Mouse (Mus musculus) cerebellum, adult 8-10 months (tissue): ENCODE data around the gene Gm3238.
"Not testable (repeated sequence)": the region's sequence is repeated elsewhere in the genome, so short reads cannot be mapped to it uniquely, and the experiment has no call there.

Experiments
- DNase-seq: peaks from one replicate; pipeline ENCODE4 v3.0.0; 2022

Gm3238 gene

GRCm38 (mm10) chr10:77771225-77771624 lies at the start of gene Gm3238:
Gene Gm3238, minus strand, starts transcription at chr10:77771325.
- DNase-seq, result not testable (repeated sequence)

DNA sequence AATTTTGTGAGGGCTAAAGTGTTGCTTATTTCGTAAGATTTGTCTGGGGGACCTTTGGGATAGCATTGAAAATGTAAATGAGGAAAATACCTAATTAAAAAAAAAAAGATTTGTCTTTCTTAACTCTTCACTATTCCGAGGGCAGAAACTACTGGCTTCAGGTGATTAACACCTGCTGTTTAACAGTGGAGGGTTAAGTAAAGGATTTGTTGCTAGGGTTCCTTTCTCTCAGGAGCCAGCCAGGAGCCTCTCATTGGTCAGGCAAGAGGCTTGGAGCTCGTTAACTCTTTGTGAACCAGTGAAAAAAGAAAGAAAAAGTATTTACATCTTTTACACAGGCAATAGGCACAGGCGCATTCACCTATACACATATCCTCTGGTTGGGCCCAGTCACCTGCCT lies 48.1 kb upstream of the Gm3238 start:
- DNase-seq, result no peak

DNA sequence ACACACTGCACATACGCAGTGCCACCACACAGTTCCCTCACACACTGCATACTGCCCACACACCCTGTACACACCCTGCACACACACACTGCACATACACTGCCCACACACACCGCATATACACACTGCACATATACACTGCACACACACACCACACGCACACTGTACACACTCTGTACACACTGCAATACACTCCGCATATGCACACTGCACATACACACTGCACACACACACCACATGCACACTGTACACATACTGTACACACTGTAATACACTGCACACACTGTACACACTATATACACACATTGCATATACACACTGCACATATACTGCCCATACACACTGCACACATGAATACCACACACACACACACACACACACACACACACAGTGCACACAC lies 47.4 kb upstream of the Gm3238 start:
- DNase-seq, result no peak

GRCm38 (mm10) chr10:77815514-77815913 lies 44.4 kb upstream of the Gm3238 start:
- no peak for DNase-seq

- no peak for DNase-seq
Observed at GRCm38 (mm10) chr10:77814382-77814781, 43.3 kb upstream of the Gm3238 start, which contains the start of gene Gm2696. Gene Gm2696, plus strand, starts transcription at chr10:77814682.

DNA sequence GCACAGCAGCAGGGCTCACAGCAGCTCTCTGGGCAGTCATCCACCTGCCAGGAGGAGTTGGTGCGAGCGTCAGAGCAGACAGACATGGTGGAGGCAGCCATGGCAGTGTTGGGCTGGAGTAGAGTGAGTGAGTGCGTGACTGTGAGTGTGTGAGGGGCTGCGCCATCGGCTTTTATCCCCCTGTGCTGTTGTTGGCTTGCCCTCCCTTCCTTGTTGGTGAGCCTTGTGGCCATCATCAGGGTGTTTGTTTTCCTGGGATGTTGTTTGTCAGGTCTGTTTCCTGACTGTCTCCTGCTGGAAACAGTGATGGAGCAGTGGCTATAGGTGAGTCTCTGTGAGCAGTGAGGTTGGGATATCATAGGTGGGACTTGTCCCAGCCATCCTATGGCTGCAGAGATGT lies 40.6 kb upstream of the Gm3238 start, which contains the start of gene Gm9507:
Gene Gm9507, minus strand, starts transcription at position 101 of the 400 bp plus-strand sequence.
- no peak for DNase-seq

GRCm38 (mm10) chr10:77804095-77804494 lies 33.0 kb upstream of the Gm3238 start:
- no peak for DNase-seq

GRCm38 (mm10) chr10:77798921-77799508 lies 27.9 kb upstream of the Gm3238 start, which contains the start of gene Gm19668:
Gene Gm19668, minus strand, starts transcription at chr10:77799133.
- DNase-seq, result no peak

- not testable (repeated sequence) for DNase-seq
Observed at GRCm38 (mm10) chr10:77798164-77798920, 27.2 kb upstream of the Gm3238 start.

DNA sequence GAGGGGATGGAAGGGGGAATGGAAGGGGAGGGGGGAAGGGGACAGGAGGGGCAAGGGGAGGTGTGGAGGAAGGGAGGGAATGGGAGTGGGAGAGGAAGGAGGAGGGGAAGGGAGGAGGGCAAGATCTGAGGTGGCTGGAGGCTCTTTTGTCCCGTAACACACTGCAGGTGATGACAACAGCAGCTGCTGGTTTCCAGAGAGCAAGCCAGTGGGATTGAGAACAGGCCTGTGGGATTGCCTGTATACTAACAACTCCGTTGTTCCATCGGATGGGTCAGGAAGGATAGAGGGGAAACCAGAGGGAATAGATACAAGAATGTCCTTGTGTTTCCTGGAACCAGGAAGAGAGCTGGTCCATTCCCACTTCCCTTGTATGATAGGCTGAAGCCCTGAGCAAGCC lies 26.6 kb upstream of the Gm3238 start:
- no peak for DNase-seq

DNA sequence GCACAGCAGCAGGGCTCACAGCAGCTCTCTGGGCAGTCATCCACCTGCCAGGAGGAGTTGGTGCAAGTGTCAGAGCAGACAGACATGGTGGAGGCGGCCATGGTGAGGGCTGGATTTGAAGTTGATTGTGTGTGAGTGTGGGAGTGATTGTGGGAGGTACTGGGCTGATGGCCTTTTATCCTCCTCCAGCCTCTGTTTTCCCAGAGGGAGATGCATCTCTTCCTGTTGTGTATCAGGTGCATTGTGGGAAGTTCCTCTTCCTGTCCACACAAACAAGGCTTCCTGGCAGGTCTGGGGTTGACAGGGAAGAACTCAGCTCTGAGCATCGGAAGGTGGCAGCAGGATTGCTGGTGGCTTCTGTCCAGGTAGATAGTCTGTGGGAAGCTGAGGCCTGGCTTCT lies 23.9 kb upstream of the Gm3238 start, which contains the start of gene Gm9639:
Gene Gm9639, minus strand, starts transcription at position 101 of the 400 bp plus-strand sequence.
- DNase-seq, result no peak

GRCm38 (mm10) chr10:77788621-77789020 lies 17.5 kb upstream of the Gm3238 start:
- no peak for DNase-seq

- DNase-seq, result not testable (repeated sequence)
Observed at GRCm38 (mm10) chr10:77787876-77788275, 16.8 kb upstream of the Gm3238 start, which contains the start of gene Gm7137. Gene Gm7137, minus strand, starts transcription at chr10:77788200.

DNA sequence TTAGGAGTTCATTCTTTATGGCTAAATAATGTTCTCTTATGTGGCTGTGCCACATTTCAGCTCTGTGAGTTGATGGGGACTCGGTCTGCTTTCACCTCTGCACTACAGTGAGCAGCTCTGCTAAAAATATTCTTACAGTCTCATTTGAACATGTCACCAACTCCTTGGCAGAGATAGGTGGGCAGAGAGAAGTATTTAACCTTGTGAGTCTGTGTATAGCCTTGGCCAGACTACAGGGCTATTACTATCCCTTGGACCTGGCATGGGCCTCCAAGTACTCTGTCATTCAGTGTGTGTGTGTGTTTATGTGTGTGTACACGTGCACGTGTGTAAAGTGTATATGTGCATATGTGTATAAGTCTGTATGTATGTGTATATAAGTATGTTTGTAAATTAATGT lies 12.3 kb upstream of the Gm3238 start:
- not testable (repeated sequence) for DNase-seq

DNA sequence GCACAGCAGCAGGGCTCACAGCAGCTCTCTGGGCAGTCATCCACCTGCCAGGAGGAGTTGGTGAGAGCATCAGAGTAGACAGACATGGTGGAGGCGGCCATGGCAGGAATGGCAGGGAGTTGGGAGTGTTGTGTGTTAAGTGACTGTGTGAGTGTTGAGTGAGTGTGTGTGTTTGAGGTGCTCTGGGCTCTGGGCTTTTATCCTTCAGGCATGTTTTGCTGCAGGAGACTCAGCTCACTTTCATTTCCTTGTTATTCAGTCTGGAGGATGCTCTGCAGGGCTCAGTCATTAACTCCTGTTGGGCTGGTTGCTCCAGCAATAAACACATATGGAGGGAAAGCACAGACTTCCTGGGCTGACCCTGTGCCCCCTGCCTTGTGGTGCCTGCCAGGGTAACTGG lies 11.3 kb upstream of the Gm3238 start, which contains the start of gene Gm3250:
Gene Gm3250, minus strand, starts transcription at position 101 of the 400 bp plus-strand sequence.
- not testable (repeated sequence) for DNase-seq

- DNase-seq, result not testable (repeated sequence)
Observed at GRCm38 (mm10) chr10:77776844-77777243, 5.7 kb upstream of the Gm3238 start, which contains the start of gene Gm7138. Gene Gm7138, minus strand, starts transcription at chr10:77776944.

GRCm38 (mm10) chr10:77772142-77772541 lies 1.0 kb upstream of the Gm3238 start:
- not testable (repeated sequence) for DNase-seq

- DNase-seq, result no peak
Observed at GRCm38 (mm10) chr10:77769727-77770126, 1.4 kb downstream of the Gm3238 start.

GRCm38 (mm10) chr10:77759582-77759981 lies 11.5 kb downstream of the Gm3238 start, which contains the start of gene Gm3233:
Gene Gm3233, minus strand, starts transcription at chr10:77759682.
- DNase-seq, result not testable (repeated sequence)

DNA sequence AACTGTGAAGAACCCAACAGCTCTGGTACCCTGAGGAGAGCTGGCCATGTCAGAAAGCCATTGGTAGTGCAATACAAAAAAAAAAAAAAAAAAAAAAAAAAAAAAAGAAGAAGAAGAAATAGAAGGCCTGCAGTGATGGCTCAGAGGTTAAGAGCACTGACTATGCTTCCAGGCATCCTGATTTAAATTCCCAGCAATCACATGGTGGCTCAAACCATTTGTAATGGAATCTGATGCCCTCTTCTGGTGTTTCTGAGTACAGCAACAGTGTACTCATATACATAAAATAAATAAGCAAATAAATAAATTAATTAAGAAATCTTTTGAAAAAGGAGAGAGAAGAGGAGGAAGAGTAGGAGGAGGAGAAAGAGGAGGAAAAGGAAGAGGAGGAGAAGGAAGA lies 17.7 kb downstream of the Gm3238 start:
- no peak for DNase-seq

DNA sequence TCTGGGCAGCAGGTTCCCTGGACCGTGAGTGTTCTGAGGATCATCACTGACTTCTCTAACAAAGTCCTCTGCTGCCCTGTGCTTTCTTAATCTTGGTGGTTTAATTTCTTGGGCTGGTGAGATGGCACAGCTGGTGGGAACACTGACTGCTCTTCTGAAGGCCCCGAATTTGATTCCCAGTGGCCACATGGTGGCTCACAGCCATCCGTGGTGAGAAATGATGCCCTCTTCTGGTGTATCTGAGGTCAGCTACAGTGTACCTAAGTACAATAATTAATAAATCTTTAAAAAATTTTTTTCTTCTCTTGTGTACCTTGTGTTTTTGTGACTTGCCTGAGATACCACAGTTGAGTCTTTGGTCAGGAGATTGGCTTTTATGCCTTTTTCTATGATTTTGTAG lies 18.8 kb downstream of the Gm3238 start:
- DNase-seq, result not testable (repeated sequence)

DNA sequence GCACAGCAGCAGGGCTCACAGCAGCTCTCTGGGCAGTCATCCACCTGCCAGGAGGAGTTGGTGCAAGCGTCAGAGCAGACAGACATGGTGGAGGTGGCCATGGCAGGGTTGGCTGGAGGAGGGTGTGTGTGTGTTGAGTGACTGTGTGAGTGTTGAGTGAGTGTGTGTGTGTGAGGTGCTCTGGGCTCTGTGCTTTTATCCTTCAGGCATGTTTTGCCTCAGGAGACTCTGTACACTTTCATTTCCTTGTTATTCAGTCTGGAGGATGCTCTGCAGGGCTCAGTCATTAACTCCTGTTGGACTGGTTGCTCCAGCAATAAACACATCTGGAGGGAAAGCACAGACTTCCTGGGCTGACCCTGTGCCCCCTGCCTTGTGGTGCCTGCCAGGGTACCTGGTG lies 19.9 kb downstream of the Gm3238 start, which contains the start of gene Gm9736:
Gene Gm9736, minus strand, starts transcription at position 101 of the 400 bp plus-strand sequence.
- DNase-seq, result not testable (repeated sequence)

GRCm38 (mm10) chr10:77750686-77751085 lies 20.4 kb downstream of the Gm3238 start:
- not testable (repeated sequence) for DNase-seq
